Mouse (Mus musculus) brain, embryonic 14.5 days (tissue): Measurements from ENCODE around the gene Atp2b4.

Source experiments
- CTCF ChIP-seq: fragments of 200-500 bp; IDR thresholded peaks from 2 replicates; pipeline ENCODE4 v1.5.1; 2012; ENCODE audit warnings: inconsistent platforms, mild to moderate bottlenecking, moderate library complexity, borderline replicate concordance; ENCODE audit not compliant: insufficient read depth, insufficient read length; ENCODE audit errors: extremely low read depth
- POLR2A ChIP-seq: fragments of 200-500 bp; IDR thresholded peaks from 2 replicates; pipeline ENCODE4 v1.6.1; 2012; ENCODE audit warnings: mild to moderate bottlenecking, inconsistent platforms, borderline replicate concordance; ENCODE audit not compliant: poor library complexity, insufficient read depth, insufficient read length, severe bottlenecking; ENCODE audit errors: extremely low read depth

GRCm38 (mm10) chr1:133762946-133763422 lies 37.9 kb downstream of the Atp2b4 start:
- TF ChIP-seq CTCF (no peak), POLR2A (no peak)
